Mouse (Mus musculus) cortical plate, adult 2 months (tissue): ENCODE data around the gene Ell. TPM values are rescaled to one million over a fixed set of nuclear protein-coding genes. Genes with fewer than 3 reads are reported as not detected.

ENCODE experiments used
- H3K27ac ChIP-seq: fragments of 200-500 bp; 2 replicates; pipeline ENCODE4 v1.5.1; 2012; ENCODE audit warnings: low read length, control low read depth, inconsistent platforms; ENCODE audit not compliant: insufficient read depth
- H3K4me1 ChIP-seq: fragments of 200-500 bp; 2 replicates; pipeline ENCODE4 v1.6.1; 2011; ENCODE audit warnings: low read length; ENCODE audit not compliant: control insufficient read depth, insufficient read depth
- H3K4me3 ChIP-seq: fragments of 200-500 bp; 2 replicates; pipeline ENCODE4 v1.5.1; 2011; ENCODE audit warnings: mild to moderate bottlenecking, low read length, control low read depth; ENCODE audit not compliant: insufficient read depth
- CTCF ChIP-seq: fragments of 200-500 bp; IDR thresholded peaks from 2 replicates; pipeline ENCODE4 v1.5.1; 2011; ENCODE audit warnings: mild to moderate bottlenecking, control low read depth, low read length; ENCODE audit not compliant: insufficient read depth; ENCODE audit errors: extremely low read depth
- POLR2A ChIP-seq: fragments of 200-500 bp; IDR thresholded peaks from 2 replicates; pipeline ENCODE4 v1.6.1; 2011; ENCODE audit warnings: mild to moderate bottlenecking, low read length, control low read depth; ENCODE audit not compliant: insufficient read depth; ENCODE audit errors: extremely low read depth
- polyA plus RNA-seq: library from polyadenylated mRNA; depleted of rRNA; stranded (reverse); fragments of >200 nt; gene quantifications from 2 replicates; pipeline ENCODE4 v1.2.3, GENCODE M21; 2012

Ell gene
- polyA plus RNA-seq, 1 experiment: 23.9 TPM

- Histone ChIP-seq H3K4me1 (peaks cover 17% of the 10 kb centered on the region), H3K4me3 (no peak overlapping the region), H3K27ac (0 out of 2 replicates have a peak overlapping the region, but pooled peaks have one; percentile 86)
- no peak for TF ChIP-seq CTCF
These were observed 21.3 kb downstream of the Ell start for GRCm38 (mm10) chr8:70560564-70560963.

- Histone ChIP-seq H3K4me3 (no peak overlapping the region), H3K27ac (peak overlapping the region; percentile 86), H3K4me1 (peaks cover 19% of the 10 kb centered on the region)
- TF ChIP-seq CTCF (no peak), POLR2A (no peak)
These were observed 22.1 kb downstream of the Ell start for GRCm38 (mm10) chr8:70561357-70561756.

GRCm38 (mm10) chr8:70561809-70562535 is 22.7 kb downstream of the Ell start:
- peaks cover 19% of the 10 kb centered on the region for H3K4me1 ChIP-seq
- TF ChIP-seq POLR2A (no peak), CTCF (no peak)
- H3K4me3 ChIP-seq: no peak overlapping the region
- H3K27ac ChIP-seq: peak overlapping the region; percentile 86

- Histone ChIP-seq H3K27ac (no peak overlapping the region), H3K4me3 (no peak overlapping the region), H3K4me1 (peaks cover 19% of the 10 kb centered on the region)
- TF ChIP-seq POLR2A (no peak), CTCF (no peak)
These were observed 23.5 kb downstream of the Ell start for GRCm38 (mm10) chr8:70562802-70563201.

GRCm38 (mm10) chr8:70563763-70564387 is 24.6 kb downstream of the Ell start:
- TF ChIP-seq CTCF (no peak), POLR2A (no peak)
- H3K27ac ChIP-seq: no peak overlapping the region
- H3K4me3 ChIP-seq: no peak overlapping the region
- peaks cover 17% of the 10 kb centered on the region for H3K4me1 ChIP-seq

- Histone ChIP-seq H3K27ac (no peak overlapping the region; the same call in 1 of the 2 replicates), H3K4me3 (no peak overlapping the region), H3K4me1 (peaks cover 16% of the 10 kb centered on the region)
- TF ChIP-seq POLR2A (no peak), CTCF (no peak)
These were observed 25.5 kb downstream of the Ell start for GRCm38 (mm10) chr8:70564696-70565235.

GRCm38 (mm10) chr8:70565561-70565960 is 26.3 kb downstream of the Ell start:
- Histone ChIP-seq H3K4me1 (peaks cover 14% of the 10 kb centered on the region), H3K4me3 (no peak overlapping the region), H3K27ac (no peak overlapping the region)
- TF ChIP-seq POLR2A: no peak
- no peak for TF ChIP-seq CTCF

GRCm38 (mm10) chr8:70570360-70570759 is 31.1 kb downstream of the Ell start:
- Histone ChIP-seq H3K27ac (no peak overlapping the region), H3K4me3 (no peak overlapping the region), H3K4me1 (peaks cover 8% of the 10 kb centered on the region)
- TF ChIP-seq CTCF: no peak
- TF ChIP-seq POLR2A: no peak

GRCm38 (mm10) chr8:70570990-70571389 is 31.7 kb downstream of the Ell start:
- H3K4me3 ChIP-seq: no peak overlapping the region
- H3K4me1 ChIP-seq: peaks cover 4% of the 10 kb centered on the region
- TF ChIP-seq POLR2A: no peak
- TF ChIP-seq CTCF: no peak
- 0 out of 2 replicates have a peak overlapping the region, but pooled peaks have one; percentile 3 for H3K27ac ChIP-seq
